Mouse (Mus musculus) ES-Bruce4 (cell line): Measurements from ENCODE around the gene Prss38.

Experiments used
- CTCF ChIP-seq: IDR thresholded peaks from one replicate; pipeline ENCODE4 v1.8.1; 2011; ENCODE audit warnings: low read depth, low read length
- POLR2A ChIP-seq: IDR thresholded peaks from one replicate; pipeline ENCODE4 v1.8.1; 2011; ENCODE audit warnings: low read length; ENCODE audit not compliant: insufficient read depth

GRCm38 (mm10) chr11:59346166-59346910, 29.1 kb downstream of the Prss38 start:
- TF ChIP-seq CTCF (no peak), POLR2A (no peak)
